Mouse (Mus musculus) right cerebral cortex, postnatal 36 days (tissue): ENCODE results near the gene Prickle1.
A peak's percentile ranks its signal among the peaks of the same experiment; 100 is the strongest.

Experiments used
- DNase-seq, 2 experiments: peaks; one replicate each; pipeline ENCODE4 v3.0.0; 2022; ENCODE audit warnings: low spot score in 2 of 2, mixed read lengths in 1 of 2

Gene Prickle1

DNA sequence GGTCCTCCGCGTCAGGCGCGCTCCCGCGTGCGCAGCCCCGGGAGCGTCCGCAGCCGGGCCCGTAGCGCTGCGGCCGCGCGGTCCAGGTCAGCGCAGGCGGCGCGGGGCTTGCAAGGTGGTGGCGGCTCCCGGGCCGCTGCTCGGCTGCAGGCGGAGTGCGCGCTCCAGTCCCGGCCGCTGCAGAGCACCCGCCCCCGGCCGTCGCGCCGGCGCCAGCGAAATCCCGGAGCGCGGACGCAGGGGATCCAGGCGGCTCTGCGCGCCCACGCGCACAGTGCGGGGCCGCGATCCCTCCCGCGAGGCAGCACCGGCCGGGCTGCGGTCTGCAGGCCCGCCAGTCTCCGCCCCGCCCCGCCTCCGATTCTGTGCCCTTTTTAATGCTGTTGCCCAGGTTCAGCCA lies at the start of gene Prickle1:
Gene Prickle1 (minus strand): TSS at position 146 of the 400 bp plus-strand sequence.
- DNase-seq, result peak; percentile 81 to 82

DNA sequence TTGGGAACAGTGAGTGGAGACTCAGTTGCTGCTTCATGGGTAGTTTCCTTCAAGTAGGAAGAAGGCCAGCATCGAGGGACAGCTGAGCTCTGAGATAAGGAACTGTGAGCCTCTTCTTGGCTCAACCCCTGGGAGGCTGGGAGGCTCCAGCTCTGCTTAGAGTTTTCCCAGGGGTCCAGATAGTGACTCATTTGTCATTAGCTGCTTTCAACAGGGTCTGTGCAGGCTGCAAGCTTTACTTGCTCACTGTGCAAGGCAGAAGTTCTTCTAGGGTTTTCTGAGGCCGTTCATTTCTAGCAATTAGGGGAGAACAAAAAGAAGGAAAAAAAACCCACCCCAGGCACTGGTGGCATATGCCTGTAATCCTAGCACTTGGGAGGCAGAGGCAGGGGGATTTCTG lies 44.5 kb upstream of the Prickle1 start:
- no peak for DNase-seq

DNA sequence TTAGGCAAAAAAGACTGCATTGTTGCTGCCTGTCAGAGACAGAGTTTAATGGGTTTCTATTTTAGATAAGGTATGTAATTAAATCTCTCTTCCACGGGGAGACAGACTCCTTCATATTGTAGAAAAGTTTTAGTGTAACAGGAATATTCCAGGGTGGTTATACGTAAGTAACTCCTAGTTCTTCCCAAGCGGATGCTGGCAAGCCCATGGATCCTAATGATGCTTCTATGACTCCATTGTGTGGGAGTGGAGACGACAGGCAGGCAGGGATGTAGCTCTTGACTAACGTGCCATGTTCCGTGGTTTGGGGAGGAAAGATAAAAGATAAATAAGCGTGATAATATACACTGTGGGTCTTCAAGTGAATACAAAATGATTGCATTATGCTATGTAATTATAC lies 41.3 kb upstream of the Prickle1 start:
- DNase-seq, result no peak

DNA sequence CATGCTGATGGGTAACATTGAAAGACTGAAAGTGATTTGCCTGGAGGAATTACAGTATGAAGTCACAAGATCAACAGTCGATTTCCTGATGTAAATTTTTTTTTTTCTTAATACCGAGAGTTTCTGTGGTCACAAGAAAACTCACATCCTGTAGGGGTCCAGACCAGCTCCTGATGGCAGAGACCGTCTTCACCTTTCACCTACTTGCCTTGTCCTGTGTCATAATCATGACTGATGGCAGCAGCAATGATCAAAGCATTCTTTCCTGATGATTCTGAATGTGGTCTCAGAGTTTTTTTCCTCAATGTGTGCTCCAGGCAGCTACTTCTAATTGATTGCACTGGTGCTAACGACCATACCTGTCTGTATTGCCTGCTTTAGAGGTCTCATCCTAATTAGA lies 39.9 kb upstream of the Prickle1 start:
- no peak for DNase-seq

DNA sequence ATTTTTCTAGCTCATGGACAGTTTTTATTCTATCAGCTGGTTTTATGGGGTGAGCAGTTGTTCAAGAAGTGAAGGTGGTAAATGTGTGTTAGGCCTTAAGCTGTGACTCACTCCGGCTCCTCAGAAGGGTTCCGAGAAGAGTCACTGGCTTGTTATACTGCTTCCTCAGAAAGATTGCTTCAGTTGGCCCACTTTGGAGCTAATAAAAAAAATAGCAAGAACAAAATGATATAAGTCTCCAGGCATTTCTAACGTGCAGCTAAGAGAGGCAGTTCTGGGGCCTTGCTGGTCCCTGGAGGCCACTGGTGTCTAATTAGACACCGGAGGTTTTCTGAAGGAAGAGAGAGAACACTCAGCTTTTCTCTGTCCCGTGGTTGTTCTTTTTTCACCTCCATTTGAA lies 38.8 kb upstream of the Prickle1 start:
- no peak for DNase-seq

DNA sequence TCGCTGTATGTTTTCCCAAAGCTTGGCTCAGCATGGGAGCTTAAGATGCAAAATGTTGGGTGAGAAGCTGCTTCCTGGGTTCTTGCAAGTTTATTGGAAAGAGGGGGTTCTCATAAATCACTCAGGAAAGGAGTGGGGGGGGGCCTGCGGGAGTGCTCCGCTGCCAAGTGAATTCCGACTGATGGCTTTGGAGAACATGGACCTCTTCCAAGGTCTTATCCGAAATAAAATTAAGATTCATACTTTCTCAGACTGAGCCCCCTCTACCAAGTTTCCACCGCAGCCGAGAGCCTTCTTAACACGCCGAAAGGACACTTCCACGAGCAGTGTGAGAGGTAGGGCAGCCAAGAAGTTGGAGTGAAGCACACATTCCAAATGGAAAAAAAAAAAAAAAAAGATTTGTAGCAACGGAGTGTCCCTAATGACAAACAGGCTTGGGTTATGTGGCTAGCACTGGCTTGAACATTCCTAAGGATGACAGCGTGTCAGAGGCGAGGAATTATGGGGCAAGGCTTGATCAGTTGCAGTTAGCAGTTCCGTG lies 34.4 kb upstream of the Prickle1 start:
- DNase-seq, result no peak

DNA sequence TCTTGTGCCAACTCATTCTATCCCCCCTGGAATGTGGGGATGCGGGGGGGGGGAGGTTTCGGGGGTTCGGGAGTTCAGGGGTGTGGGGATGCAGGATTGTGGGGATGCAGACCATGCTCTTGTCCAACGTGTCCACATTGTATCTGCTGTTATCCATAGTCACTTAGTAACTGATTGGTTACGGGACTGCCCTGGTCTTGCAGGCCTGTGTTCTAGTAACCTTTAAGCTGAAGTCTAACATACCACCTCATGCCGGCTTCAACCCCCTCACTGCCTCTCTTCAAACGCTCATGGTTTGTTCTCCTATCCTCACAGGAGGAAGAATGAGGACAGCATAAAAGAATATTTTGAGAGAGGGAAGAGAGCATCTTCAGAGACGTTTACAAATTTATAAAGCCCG lies 33.5 kb upstream of the Prickle1 start:
- DNase-seq, result no peak

DNA sequence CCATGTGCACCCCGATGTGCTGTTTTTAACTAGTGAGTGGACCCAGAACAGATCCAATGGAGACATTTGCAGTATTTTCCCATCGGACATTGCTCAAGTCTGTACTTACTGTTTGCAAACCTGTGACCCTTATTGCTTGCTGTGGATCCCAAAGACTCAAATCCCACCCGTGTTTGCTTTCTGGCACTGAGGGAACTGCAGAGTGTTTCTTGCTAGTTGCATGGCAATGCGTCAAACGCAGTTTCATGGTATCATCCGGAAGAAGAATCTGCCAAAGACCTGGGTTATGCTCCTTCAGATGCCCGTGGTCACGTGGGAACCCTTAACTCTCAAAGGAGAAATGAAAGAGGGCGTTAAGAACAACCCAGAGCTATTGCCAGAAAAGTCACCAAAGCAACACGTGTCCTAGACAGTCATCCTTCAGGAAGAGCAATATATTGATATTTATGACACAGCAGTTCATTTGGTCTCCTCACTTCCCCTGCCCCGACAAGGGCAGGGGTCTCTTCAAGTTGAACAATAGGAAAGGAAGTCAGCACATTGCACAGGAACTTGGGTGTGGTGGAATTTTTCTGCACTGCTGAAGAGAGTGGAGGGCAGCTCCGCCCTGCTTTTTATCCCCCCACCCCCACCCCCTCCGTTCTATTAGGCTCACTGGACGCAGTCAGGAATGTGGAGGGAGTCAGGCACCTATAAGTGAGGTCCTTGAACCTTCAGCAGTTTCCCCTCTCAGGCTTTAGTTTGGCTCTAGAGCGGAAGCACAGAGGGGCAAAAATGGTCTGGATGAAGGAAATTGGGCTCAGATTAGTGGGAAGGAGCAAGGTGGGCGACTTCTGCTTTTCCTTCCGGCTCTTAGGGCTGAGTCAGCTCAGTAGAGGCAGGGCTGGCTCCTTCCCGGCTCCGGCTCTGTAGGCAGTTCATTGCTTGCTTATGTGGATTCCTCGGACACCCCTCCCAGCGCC lies 32.4 kb upstream of the Prickle1 start:
- no peak for DNase-seq

DNA sequence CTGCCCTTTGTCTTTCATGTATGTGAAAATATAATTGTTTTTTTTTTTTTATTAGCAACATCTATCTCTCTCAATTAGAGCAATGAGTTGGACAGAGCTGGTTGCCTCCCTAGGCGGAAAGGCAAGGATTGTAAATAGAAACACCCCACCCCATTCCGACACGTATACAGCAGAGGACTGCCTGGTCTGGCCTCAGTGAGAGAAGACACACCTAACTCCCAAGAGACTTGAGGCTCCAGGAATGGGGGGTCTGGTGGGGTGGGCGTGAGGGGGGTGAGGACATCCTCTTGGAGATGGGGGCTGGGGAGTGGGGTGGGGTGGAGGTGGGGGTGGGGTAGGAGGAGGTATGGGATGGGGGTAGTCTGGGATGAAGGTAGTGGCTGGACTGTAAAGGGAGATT lies 23.9 kb upstream of the Prickle1 start:
- no peak for DNase-seq

DNA sequence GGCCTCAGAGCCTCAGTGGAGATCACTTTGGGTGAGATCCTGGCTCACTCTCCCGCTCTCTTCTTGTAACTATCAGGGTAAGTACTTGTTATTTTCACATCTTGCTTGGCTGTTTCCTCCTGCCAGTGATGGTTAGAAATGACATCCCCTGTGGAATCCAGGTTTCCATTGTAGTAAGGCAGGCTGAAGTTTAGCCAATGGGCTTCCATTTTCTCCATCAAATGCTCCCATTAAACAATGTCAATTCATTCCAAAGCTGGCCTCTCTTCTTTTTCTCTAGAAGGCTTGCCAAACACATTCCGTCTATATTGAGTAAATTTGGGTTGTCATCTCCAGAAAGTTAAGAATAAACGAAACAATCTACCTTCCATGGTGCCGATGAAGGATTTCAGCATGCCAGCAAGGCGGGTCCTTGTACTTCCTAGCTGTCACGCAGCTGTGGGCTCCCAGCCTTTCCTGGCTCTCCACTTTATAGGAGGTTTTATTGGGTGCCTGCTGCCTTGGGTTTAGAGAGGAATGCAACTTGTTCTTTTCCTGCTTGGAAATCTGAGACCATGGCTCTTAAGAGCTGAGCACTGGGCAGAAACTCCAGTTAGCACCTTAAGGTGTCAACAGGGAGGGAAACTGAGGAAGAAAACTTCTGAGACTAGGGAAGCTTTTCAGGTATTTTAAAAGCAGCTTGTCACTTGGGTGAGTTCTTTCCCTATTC lies 22.9 kb upstream of the Prickle1 start:
- DNase-seq, result no peak

DNA sequence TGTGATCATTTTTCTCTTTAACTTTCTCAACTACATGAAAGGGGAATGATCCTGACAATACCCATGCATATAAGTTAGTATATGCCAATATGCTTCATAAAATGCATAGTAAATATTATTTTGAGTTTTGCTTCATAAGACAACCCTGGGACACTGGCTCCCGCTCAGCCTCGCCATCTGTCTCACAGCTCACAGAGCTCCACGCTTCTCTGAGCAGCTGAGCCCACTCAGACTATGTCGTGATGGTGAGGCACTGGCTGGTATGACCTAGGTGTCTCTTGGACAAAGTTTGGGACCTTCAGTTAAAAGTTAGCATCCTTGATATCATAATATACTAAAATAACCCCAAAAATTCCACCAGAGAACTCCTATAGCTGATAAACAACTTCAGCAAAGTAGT lies 20.6 kb upstream of the Prickle1 start:
- no peak for DNase-seq

DNA sequence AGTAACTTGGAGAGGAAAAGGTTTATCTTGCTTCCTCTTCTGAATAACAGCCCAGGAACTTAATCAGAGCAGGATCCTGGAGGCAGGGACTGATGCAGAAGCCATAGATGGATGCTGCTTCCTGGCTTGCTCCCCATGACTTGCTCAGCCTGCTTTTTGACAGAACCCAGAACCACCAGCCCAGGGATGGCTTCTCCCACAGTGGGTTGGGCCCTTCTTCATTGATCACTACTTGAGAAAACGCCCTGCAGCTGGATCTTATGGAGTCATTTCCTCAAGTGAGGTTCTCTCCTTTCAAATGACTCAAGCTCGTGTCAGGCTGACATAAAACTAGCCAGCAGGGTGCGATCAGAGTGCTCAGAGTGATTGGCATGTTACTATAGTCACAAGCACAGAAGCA lies 19.3 kb upstream of the Prickle1 start:
- no peak for DNase-seq

DNA sequence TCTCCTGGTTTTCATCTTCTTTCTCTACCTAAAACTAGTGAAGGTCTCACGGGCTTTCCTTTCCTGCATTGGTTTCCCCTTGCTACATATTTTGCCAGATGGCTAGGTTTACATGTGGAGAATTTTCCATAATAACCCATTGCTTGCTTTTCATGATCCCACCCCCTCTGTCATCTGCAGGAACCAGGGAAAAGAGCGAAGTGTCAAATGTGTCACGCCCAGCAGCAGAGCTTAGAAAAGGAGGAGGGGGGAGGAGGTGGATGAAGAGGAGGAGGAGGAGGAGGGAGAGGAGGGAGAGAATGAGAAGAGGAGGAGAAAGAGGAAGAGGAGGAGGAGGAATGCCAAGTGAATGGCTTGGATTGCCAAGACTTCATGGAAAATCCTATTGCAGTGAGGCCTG lies 17.9 kb upstream of the Prickle1 start:
- DNase-seq, result no peak

DNA sequence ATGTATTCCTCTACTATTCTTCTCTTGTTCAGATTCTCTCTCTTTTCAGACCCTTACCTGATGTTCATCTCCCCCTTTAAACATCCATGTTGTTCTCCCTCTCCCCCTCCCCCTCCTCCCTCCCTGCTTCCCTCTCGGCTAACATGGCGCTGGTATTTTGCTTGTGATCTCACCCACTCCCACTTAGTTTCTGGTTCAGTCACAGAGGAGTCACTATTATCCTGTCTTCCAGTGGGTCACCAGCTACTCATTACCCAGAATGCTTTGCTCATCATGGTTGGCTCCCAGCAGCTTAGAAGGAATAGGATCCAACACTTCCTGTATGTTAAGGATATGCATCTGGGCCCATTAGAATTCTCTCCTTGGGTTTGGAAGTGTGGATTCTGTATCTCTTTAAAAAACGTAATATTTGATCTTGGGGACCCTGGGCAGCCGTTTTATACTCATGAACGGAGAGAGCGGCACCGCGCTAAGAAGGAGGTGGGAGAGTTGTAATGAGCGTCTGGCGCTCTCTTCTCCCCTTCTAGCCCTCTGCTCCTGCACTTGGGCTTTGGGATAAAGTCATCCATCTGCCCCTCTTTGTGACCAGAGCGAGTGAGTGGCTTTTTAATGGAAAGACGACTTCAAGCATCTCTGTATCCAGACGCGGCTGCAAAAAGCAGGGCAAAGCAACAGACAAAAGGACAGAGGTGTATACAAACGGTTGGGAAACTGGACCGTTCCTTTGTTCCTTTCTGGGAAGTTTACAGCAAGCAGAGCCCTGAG lies 16.0 kb upstream of the Prickle1 start:
- DNase-seq, result no peak

DNA sequence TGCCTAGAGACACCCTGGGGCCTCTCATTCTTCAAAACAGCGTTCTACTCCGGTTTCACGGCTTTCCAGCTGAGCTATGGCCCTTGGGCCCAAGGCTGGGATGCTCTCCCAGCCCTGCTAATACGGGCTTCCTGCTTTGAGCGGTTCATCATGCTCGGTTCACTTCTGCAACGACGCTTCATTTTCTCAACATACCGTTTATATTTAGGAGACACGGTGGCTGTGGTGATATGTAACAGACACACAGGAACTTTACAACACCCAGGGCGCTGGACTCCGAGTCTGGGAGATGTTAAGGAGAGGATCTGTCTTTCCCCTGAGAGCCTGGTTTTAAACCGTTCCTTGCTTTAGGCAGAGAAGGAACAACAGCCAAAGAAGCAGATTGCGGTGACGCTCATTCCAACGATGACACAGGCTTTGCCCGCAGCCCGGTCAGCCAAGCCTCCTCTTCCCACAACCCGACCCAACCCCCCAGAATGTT lies 15.1 kb upstream of the Prickle1 start:
- no peak for DNase-seq

DNA sequence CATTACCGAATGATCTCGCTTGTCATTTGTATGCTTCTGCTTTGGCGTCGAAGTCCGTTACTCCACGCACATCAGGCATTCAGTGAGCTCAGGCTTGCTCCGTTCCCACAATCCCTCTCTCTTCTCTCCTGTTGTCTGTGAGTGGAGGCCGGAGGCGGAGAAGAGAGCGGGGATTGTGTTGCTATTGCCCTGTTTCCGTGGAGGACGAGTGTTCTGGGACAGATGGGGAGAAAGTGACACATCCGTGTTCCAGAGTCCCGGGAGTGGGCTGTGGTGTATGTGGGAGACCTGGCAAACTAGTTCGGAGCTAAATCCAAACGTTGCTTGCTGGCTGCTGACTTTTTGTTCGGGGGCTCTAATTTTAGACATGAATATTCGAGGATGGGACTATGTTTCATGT lies 14.6 kb upstream of the Prickle1 start:
- DNase-seq, result peak; percentile 49 to 81

DNA sequence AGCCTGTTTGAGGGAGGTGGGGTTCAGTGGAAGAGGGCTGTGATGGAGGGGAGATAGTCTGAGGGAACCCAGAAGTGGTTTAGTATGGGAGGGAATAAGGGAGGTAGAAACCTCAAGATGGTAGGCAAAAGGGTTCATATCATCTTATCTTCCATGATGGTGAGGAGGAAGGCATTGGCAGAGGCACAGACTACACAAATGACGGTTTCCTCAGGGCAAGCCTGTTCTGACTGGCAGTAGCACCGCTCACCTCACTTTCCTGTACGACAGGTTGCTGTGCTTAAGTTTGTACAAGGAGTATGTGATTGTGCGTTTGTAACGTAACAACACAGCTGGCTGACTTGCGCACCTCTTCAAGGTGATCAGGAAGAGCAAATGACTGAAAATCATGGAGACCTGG lies 7.2 kb upstream of the Prickle1 start:
- no peak for DNase-seq

DNA sequence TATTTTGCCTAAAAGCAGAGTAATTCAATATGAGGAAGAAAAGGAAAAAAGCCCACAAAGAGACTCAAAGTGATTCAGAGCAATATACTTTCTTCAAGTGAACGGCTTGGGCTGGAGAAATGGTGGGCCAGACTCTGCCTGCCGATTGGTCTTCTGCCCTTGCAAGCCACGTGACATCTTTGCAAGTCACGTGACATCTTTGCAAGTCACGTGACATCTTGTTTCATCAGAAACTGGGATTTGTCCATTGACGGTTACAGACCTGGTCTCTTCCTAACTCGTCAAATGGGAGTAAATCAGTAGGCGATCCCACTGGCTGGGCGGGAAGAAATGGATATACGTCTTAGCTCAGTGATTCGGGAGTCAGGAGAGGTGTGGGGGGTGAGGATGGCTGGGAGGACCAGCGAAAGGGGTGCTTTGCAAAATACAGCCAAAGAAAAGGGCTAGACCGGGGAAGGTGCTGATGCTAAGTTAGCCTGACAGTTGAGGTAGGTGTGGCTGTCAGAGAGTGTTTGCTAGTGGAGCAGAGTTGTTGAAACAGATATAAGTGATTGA lies 5.8 kb upstream of the Prickle1 start:
- no peak for DNase-seq

DNA sequence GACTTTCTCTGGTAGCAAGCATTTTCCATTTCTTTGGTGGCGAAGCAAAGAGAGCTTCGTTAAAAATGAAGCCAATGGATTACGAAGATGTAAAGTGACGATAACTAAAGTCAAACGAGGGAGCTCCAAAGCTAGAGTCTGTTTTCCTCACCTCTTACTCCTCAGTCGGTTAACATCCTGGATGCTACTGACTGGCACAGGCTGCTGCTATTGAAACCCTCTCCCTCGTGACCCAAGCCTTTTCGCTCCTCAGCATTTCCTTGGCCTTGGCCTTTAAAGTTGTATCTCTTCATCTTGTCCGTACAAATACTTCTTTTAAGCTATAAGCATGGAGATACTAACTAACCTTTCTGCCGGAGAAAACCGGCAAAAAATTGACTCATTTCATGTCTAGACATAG lies 1.3 kb upstream of the Prickle1 start:
- no peak for DNase-seq

DNA sequence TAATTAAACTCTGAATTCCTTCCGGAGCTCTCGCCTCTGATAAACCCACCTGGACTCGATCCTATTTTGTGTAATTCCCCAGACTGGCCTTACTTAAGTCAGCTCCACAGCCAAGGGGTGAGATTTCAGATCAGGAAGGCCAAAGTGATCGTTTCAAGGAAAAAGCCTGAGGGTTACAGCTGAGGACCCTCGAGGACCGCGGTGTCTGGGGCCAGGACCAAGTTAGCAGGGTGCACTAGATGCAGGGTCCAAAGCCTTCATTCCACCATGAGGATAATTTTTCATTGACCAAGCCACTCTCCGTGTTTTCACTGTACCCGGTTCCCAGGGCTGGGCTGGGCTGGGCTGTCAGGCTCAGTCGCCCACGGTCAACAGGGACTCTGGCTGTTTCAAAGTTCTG lies 594 bp upstream of the Prickle1 start:
- DNase-seq, result peak; percentile 72 to 73

DNA sequence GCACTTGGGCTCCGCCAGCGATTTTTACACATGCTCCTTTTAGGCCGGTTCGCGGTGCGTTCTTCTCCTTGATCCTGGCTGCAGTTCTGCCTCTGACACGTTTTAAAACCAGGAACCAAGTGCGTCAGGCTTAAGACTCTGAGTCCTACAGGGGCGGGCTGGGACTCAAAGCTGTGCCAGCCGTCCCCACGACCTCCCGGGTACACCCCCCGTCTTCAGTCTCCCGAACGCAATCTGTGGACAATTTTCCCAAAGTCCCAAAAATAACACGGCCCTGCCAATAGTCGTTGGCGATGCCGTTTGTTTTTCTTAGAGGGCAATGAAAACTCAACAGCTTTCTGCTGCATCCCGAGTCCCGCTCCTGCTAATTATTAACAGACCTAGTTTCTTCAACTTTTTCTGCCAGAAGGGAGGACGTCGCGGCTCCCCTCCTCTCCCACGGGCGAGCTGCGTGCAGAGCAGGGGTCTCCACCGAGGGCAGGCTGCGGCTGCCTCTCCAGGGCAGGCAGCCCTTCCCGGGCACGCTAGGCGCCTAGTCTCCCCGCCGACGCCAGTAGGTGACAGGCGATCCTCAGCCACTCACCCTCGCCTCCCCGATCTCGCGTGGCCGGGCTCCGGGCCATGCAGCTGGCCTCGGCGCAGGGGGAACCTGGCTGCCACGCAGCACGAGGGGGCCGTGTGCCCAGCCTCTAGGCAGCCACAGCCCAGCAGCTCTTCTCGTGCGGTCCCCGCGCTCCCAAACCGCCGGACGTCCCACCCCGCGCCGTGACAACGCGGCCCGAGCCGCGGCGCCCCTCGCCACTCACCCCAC lies 598 bp downstream of the Prickle1 start:
- DNase-seq, result no peak
